Mouse (Mus musculus): ENCODE data around the gene Ppfibp1. TPM values are rescaled to one million over a fixed set of nuclear protein-coding genes. Genes with fewer than 3 reads are reported as not detected.

Gene Ppfibp1
- polyA plus RNA-seq, 1 experiment from 2014 or later, result 37.0 TPM

DNA sequence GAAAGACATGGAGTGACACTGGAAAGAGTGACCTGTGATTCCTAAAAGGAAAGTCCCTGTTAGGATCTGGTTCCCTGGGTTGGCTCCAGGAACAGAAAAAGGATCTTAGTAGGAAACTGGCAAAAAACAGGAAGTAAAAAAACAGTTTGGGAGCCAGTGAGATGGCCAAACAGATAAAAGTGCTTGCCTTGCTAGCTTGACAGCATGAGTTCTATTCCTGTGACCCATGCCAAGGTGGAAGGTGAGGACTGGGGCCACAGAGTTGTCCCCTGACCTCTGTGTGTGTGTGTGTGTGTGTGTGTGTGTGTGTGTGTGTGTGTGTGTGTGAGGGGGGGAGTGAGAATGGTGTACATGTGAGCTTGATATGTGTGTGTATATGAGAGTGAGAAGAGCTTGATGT lies 135.3 kb downstream of the Ppfibp1 start:
- no peak overlapping the region for H3K27ac ChIP-seq

DNA sequence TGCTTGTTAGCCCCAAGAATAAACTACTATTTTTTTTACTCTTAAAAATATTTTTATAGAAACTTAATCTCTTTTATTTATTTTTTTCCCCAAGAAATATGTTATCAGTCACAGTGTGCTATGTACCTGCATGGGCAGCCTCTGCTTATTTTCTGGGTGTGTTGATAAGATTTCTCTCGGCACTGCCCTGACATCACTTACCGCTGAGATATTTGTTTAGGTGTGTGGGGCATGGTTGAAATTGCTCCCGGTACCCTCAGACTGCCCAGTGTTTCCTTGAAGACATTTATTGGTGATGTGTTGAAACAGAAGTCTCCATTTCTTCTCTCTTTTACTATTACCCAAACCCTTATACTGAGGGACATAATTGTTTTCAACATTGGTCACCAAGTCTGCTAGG lies 136.5 kb downstream of the Ppfibp1 start:
- no peak overlapping the region for H3K27ac ChIP-seq
- no peak for DNase-seq (ENCODE audit: low spot score)
- no peaks in the 10 kb centered on the region for H3K27me3 ChIP-seq (ENCODE audit: low read depth, poor library complexity, severe bottlenecking)
- H3K36me3 ChIP-seq, result peaks cover 51% of the 10 kb centered on the region
- WGBS, result 89% methylated on average over 3 of the region's 3 CpGs
- H3K9me3 ChIP-seq (replicated peaks), result no peaks in the 10 kb centered on the region
- no peak overlapping the region for H3K4me3 ChIP-seq
- H3K4me1 ChIP-seq, result no peaks in the 10 kb centered on the region

More for the DNA sequence above, 135.3 kb downstream of the Ppfibp1 start:
- Histone ChIP-seq H3K27me3 (ENCODE audit: low read depth, poor library complexity, severe bottlenecking) (no peaks in the 10 kb centered on the region), H3K4me3 (no peak overlapping the region), H3K36me3 (peaks cover 53% of the 10 kb centered on the region), H3K9me3 (replicated peaks) (no peaks in the 10 kb centered on the region), H3K4me1 (no peaks in the 10 kb centered on the region)
- peak; percentile 10 for DNase-seq (ENCODE audit: low spot score)

DNA sequence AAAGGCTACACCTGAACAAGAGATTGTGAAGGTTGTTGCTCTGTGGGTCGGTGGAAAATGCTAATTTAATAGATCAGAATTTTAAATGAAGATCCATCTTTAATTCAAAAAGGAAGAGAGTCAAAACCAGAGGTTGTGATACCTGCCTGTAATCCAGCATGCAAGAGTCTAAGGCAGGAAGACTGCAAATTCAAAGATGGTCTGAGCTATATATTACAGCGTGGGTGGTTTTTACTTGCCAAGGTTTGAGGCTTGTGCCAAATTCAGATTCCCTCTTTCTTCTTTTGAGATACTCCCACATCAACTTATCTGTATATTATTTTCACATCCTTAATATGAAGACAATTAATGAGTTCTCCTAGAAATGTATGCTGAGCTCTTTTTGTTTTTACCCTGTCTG lies 140.1 kb downstream of the Ppfibp1 start:
- H3K4me3 ChIP-seq, result no peak overlapping the region
- no peaks in the 10 kb centered on the region for H3K9me3 ChIP-seq (replicated peaks)
- no peak for DNase-seq (ENCODE audit: low spot score)
- no peaks in the 10 kb centered on the region for H3K4me1 ChIP-seq
- 97% methylated on average over 2 of the region's 2 CpGs for WGBS
- H3K27ac ChIP-seq, result no peak overlapping the region
- no peaks in the 10 kb centered on the region for H3K27me3 ChIP-seq (ENCODE audit: low read depth, poor library complexity, severe bottlenecking)
- peaks cover 43% of the 10 kb centered on the region for H3K36me3 ChIP-seq

DNA sequence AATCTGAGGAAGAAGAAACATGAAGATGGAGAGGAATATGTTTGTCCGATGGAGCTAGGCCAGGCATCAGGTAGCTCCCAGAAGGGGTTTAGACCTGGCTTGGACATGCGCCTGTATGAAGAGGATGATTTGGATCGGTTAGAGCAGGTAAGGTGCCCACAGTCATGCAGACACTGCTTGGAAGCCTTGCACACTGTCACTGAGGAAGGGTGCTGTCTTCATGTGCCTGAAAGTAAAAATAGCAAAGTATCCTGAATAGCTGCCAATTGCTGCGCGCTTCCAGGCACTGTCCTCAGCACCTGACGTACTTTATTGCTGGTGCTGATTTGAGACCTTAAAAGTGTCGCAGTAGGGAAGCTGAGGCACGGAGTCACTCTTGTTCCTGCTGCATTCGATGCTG lies 141.3 kb downstream of the Ppfibp1 start:
- H3K27ac ChIP-seq, result no peak overlapping the region
- no peaks in the 10 kb centered on the region for H3K4me1 ChIP-seq
- peaks cover 43% of the 10 kb centered on the region for H3K36me3 ChIP-seq
- no peak overlapping the region for H3K4me3 ChIP-seq
- H3K27me3 ChIP-seq (ENCODE audit: low read depth, poor library complexity, severe bottlenecking), result no peaks in the 10 kb centered on the region
- H3K9me3 ChIP-seq (replicated peaks), result no peaks in the 10 kb centered on the region
- WGBS, result 97% methylated on average over 9 of the region's 9 CpGs
- no peak for DNase-seq (ENCODE audit: low spot score)

DNA sequence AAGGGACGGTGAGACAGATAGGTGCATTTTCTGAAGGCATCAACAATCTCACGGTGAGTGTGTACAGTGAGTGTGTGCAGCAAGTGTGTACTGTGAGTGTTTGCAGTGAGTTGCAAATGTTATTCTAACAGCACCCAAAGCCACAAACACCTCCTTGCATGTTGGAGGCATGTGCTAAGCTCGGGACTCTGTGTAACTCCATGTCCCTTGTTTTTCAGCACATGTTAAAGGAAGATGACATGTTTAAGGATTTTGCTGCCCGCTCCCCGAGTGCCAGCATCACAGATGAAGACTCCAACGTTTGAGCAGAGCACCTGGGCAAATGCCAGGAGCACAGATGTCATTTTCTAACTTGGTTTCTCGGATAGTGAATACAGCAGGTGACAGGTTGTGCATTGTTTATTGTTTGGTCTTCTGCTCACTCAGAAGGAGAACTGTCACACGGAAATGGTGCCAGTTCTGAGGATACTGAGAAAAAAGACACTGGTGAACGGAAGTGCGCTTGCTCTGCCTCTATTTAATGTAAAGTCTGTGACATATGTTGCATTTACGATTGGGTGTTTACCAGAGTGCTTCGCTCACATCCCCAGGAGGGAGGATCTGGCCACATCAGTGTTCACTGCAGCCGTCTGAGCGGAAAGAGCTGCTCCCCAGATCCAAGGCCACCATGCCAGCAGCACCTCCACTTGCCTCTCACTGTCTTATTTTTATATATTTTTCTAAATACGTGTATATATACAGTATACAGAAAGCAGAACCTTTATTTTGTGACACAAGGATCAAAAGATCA lies 142.0 kb downstream of the Ppfibp1 start:
- Histone ChIP-seq H3K36me3 (peaks cover 43% of the 10 kb centered on the region), H3K4me1 (no peaks in the 10 kb centered on the region), H3K27ac (no peak overlapping the region), H3K27me3 (ENCODE audit: low read depth, poor library complexity, severe bottlenecking) (no peaks in the 10 kb centered on the region), H3K4me3 (no peak overlapping the region), H3K9me3 (replicated peaks) (no peaks in the 10 kb centered on the region)
- WGBS, result 88% methylated on average over 15 of the region's 15 CpGs
- no peak for DNase-seq (ENCODE audit: low spot score)

DNA sequence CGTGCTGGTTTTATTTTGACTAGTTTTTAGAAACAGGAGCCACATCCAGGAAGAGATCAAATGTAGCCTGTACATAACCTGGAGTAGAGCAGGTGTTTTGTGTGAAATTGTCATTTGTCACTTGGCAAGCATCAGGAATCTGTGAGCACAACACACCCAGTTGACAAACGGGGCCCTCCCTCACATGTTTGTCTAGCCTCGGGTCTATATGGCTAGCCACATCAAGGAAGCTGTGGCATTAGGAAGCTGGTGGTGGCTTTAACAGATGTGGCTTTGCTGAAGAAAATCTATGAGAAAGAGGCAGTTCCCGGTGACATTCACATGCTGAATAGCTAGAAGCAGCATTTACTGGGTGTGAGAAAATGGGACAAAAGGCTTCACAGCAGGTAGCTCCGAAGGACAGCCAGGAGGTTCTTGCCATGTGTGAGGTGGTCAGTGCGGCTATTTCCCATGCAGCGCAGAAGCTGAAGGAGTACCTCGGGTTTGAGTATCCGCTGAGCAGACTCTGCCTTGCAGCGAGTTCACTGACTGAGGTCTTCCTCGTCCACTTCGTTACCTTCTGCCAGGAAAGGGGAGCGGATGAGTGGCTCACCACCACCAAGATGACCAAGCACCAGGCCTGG lies 144.1 kb downstream of the Ppfibp1 start, which contains the start of gene Rep15:
TSS of gene Rep15 (plus strand) at position 282 of the 623 bp plus-strand sequence.
- Histone ChIP-seq H3K27me3 (ENCODE audit: low read depth, poor library complexity, severe bottlenecking) (no peaks in the 10 kb centered on the region), H3K9me3 (replicated peaks) (no peaks in the 10 kb centered on the region), H3K36me3 (peaks cover 25% of the 10 kb centered on the region), H3K27ac (no peak within 1 kb of the TSS), H3K4me3 (no peak within 1 kb of the TSS), H3K4me1 (no peaks in the 10 kb centered on the region)
- WGBS, result 39% methylated on average over 13 of the region's 13 CpGs
- DNase-seq (ENCODE audit: low spot score), result no peak

DNA sequence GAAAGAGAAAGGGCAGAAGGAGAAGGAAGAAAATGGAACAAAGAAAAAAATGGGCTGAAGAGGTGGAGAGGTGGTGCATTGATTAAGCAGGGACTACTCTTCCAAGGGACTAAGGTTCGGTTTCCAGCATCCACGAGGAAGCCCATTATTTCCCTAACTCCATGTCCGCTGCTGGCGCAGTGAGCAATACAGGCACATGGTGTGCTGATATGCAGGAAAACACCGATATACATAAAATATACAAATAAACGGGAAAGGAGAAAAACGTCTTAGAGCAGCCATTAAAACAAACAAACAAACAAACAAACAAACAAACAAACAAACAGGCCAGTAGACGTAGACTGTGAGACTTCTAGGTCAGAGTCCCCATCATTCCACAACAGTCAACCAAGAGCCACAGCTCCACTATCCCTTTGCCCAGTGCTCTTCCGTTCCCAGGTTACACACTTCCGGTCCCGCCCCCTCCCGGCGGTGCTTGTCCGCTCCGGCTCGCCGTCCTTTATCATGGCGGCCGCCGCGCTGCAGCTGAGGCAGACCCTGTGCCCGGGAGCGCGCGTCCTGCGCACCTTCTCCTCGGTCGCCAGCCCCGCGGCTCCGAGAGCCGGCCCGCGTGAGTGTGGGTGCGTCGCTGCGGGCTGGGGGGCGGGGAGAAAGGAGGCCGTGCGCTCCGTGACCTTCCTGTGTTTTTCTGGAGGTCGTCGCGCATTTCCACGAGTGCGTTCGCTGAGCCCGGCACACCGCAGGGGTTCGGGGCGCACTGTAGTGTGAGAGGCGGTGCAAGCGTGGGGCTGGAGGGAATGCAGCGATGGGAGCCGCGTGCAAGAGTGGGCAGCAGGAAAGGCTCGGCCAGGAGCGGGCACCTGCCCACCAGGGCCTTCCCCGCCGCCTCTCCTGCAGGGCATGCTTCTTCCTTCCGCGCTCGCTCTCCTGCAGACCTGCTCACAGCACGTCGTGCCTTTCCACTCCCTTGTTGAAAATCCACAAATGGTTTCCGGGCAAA lies 154.3 kb downstream of the Ppfibp1 start, which contains the start of gene Mrps35:
TSS of gene Mrps35 (plus strand) at position 474 of the 1,000 bp plus-strand sequence.
- no peaks in the 10 kb centered on the region for H3K27me3 ChIP-seq (ENCODE audit: low read depth, poor library complexity, severe bottlenecking)
- peak; percentile 93 for DNase-seq (ENCODE audit: low spot score)
- peaks cover 18% of the 10 kb centered on the region for H3K4me1 ChIP-seq
- peak within 1 kb of the TSS; percentile 98 for H3K27ac ChIP-seq
- no peaks in the 10 kb centered on the region for H3K9me3 ChIP-seq (replicated peaks)
- peak within 1 kb of the TSS; percentile 96 for H3K4me3 ChIP-seq
- WGBS, result 4% methylated on average over 65 of the region's 66 CpGs
- peaks cover 17% of the 10 kb centered on the region for H3K36me3 ChIP-seq

DNA sequence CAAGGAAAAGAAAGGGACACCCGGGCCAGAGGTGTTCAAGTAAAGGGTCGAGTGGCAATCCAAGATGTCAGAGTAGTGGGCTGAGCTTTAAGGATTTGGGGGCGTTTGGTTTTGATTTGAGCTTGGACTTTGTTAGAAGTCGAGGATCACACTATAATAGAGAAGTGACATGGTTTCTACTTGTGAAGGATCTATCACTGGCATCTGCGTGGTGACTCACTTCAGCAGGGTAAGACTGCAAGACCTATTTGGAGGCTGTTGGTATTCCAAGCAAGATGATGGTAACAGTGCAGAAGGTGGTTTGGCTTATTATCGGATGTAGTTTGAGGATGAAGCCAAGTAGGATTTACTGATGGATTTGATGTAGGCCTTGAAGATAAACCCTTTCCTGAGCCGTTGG lies 155.3 kb downstream of the Ppfibp1 start:
- Histone ChIP-seq H3K27ac (peak overlapping the region; percentile 98; the same call in 1 of the 2 replicates), H3K9me3 (replicated peaks) (no peaks in the 10 kb centered on the region), H3K36me3 (peaks cover 27% of the 10 kb centered on the region), H3K27me3 (ENCODE audit: low read depth, poor library complexity, severe bottlenecking) (no peaks in the 10 kb centered on the region), H3K4me1 (peaks cover 18% of the 10 kb centered on the region), H3K4me3 (peak overlapping the region; percentile 96)
- no peak for DNase-seq (ENCODE audit: low spot score)
- WGBS, result 57% methylated on average over 7 of the region's 7 CpGs

DNA sequence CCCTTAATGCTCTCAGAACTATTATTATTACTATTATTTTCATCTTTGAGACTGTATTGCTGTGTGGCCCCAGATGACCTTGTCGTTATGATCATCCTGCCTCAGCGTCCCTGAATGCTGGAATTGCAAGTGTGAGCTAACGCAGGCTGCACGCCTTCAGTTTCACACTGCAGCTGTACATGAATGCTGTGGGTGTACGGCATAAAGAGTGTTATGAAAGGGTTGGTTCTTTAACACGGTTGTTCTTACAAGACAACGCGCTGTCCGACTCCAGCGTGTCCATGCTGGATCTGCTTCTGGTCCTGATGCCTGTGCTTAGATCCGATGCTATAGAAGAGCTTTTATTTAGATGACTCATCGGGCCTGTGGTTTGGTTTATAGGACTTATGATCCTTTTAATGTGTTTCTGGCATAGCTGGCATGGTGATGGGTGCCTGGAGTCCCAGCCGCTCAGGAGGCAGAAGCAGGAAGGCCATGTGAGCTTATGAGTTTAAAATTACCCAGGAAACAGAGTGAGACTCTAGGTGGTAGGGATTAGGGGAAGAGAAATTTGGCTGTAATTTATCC lies 161.0 kb downstream of the Ppfibp1 start:
- 0 out of 2 replicates have a peak, but pooled peaks cover 4% of the 10 kb centered on the region for H3K4me1 ChIP-seq
- 98% methylated on average over 13 of the region's 13 CpGs for WGBS
- no peak overlapping the region for H3K27ac ChIP-seq
- H3K27me3 ChIP-seq (ENCODE audit: low read depth, poor library complexity, severe bottlenecking), result no peaks in the 10 kb centered on the region
- H3K36me3 ChIP-seq, result peaks cover 84% of the 10 kb centered on the region
- H3K9me3 ChIP-seq (replicated peaks), result no peaks in the 10 kb centered on the region
- DNase-seq (ENCODE audit: low spot score), result peak; percentile 10
- no peak overlapping the region for H3K4me3 ChIP-seq

DNA sequence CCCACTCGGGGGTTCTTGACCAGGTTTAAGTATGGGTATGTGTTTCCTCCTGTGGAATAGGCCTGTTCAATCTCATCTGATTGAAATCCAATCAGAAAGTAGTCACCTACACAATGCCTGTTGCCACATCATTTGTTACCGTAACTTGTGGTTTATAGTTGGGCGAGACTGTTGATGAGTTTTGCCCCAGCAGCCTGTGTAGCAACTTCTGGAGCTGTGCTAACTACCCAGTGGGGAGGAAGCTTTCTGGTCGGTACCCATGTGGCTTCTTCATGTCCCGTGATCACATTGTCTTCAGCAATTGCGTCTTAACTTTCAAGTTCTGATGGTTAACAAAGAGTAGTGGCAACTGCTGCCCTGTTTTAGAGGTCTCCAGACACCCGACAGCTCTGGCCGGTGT lies 163.4 kb downstream of the Ppfibp1 start:
- no peaks in the 10 kb centered on the region for H3K9me3 ChIP-seq (replicated peaks)
- H3K27ac ChIP-seq, result no peak overlapping the region
- DNase-seq (ENCODE audit: low spot score), result no peak
- WGBS, result 95% methylated on average over 8 of the region's 8 CpGs
- H3K4me3 ChIP-seq, result no peak overlapping the region
- peaks cover 99% of the 10 kb centered on the region for H3K36me3 ChIP-seq
- no peaks in the 10 kb centered on the region for H3K27me3 ChIP-seq (ENCODE audit: low read depth, poor library complexity, severe bottlenecking)
- H3K4me1 ChIP-seq, result no peaks in the 10 kb centered on the region

DNA sequence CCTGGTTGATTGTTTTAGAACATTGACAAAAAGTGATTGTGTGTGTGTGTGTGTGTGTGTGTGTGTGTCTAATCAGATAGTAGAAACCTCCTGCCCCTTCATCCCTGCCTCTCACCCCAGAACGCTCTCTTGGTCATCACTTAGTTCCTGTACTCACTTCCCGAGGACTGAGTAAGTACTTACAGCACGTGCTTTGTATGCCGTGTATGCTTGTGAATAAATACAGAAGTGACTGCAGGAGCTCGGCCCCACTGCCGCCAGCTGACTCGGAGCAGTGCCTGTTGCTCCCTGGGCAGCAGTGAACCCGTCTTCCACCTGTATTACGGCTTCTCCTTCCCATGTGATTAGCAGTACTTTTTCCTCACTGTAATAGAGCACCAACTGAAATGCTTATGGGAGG lies 164.2 kb downstream of the Ppfibp1 start:
- 92% methylated on average over 9 of the region's 9 CpGs for WGBS
- Histone ChIP-seq H3K4me3 (no peak overlapping the region), H3K9me3 (replicated peaks) (no peaks in the 10 kb centered on the region), H3K36me3 (peaks cover 99% of the 10 kb centered on the region), H3K27me3 (ENCODE audit: low read depth, poor library complexity, severe bottlenecking) (no peaks in the 10 kb centered on the region), H3K27ac (no peak overlapping the region), H3K4me1 (no peaks in the 10 kb centered on the region)
- DNase-seq (ENCODE audit: low spot score), result no peak
